Mouse (Mus musculus): Measurements from ENCODE around the gene Sept10. TPM values are rescaled to one million over a fixed set of nuclear protein-coding genes. Genes with fewer than 3 reads are reported as not detected.
A peak's percentile ranks its signal among the peaks of the same experiment; 100 is the strongest.

The Sept10 gene
- polyA plus RNA-seq, 1 experiment, result 30.1 TPM

GRCm38 (mm10) chr10:59194891-59195290 lies 26.8 kb downstream of the Sept10 start:
- Histone ChIP-seq H3K4me1 (ENCODE audit: control insufficient read depth, insufficient read depth, low read length) (no peaks in the 10 kb centered on the region), H3K27ac (ENCODE audit: insufficient read depth, low read length) (no peak overlapping the region), H3K4me3 (ENCODE audit: insufficient read depth, low read length) (no peak overlapping the region)
- TF ChIP-seq CTCF (IDR thresholded peaks at IDR 0.05; ENCODE audit: borderline replicate concordance, insufficient read depth, low read length) (no peak), POLR2A (IDR thresholded peaks at IDR 0.05; ENCODE audit: low read depth, low read length) (no peak)

DNA sequence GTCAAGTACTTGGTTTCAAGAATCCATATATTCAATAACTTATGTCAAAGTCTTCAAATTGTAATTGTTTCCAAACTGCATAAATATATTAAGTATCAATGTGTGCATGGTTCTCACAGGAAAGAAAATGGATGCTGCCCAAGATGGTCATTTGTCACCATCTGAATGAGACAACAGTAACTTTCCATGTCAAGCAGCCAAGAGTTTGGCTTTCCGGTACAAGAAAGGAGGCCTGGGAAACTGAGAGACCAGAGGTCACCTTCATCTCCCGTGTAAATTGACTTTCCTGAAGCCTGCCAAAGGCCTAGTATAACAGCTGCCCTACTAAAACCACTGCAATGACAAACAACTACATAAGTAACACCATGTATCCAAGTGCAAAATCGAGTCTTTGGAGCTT lies 39.3 kb downstream of the Sept10 start:
- H3K4me1 ChIP-seq (ENCODE audit: control insufficient read depth, insufficient read depth, low read length), result no peaks in the 10 kb centered on the region
- TF ChIP-seq POLR2A (IDR thresholded peaks at IDR 0.05; ENCODE audit: low read depth, low read length) (no peak), CTCF (IDR thresholded peaks at IDR 0.05; ENCODE audit: borderline replicate concordance, insufficient read depth, low read length) (no peak)
- no peak overlapping the region for H3K4me3 ChIP-seq (ENCODE audit: insufficient read depth, low read length)
- no peak overlapping the region for H3K27ac ChIP-seq (ENCODE audit: insufficient read depth, low read length)

DNA sequence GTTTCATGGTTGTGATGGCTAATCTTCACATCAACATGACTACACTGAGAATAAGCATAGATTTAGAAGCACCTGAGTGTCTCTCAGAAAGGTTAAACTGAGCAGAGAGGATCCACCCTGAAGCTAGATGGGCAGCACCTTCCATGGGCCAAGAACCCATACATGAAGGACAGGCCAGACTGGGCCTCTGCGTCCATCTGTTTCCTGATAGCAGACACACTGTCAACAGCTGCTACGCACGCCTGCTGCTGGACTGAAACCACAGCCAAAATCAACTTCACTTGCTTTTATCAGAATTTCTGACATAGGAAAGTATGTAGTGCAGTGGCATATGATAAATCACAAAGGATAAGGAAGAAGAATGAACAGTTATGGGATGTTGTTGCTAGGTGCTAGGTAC lies 42.0 kb downstream of the Sept10 start:
- Histone ChIP-seq H3K4me1 (ENCODE audit: control insufficient read depth, insufficient read depth, low read length) (no peaks in the 10 kb centered on the region), H3K4me3 (ENCODE audit: insufficient read depth, low read length) (no peak overlapping the region), H3K27ac (ENCODE audit: insufficient read depth, low read length) (no peak overlapping the region)
- TF ChIP-seq CTCF (IDR thresholded peaks at IDR 0.05; ENCODE audit: borderline replicate concordance, insufficient read depth, low read length), result no peak
- no peak for TF ChIP-seq POLR2A (IDR thresholded peaks at IDR 0.05; ENCODE audit: low read depth, low read length)

- Histone ChIP-seq H3K27ac (ENCODE audit: insufficient read depth, low read length) (no peak overlapping the region), H3K4me1 (ENCODE audit: control insufficient read depth, insufficient read depth, low read length) (no peaks in the 10 kb centered on the region), H3K4me3 (ENCODE audit: insufficient read depth, low read length) (no peak overlapping the region)
- no peak for TF ChIP-seq CTCF (IDR thresholded peaks at IDR 0.05; ENCODE audit: borderline replicate concordance, insufficient read depth, low read length)
- TF ChIP-seq POLR2A (IDR thresholded peaks at IDR 0.05; ENCODE audit: low read depth, low read length), result no peak
Measured at GRCm38 (mm10) chr10:59172539-59172938, 49.1 kb downstream of the Sept10 start.

- Histone ChIP-seq H3K27ac (ENCODE audit: insufficient read depth, low read length) (no peak overlapping the region), H3K4me1 (ENCODE audit: control insufficient read depth, insufficient read depth, low read length) (no peaks in the 10 kb centered on the region), H3K4me3 (ENCODE audit: insufficient read depth, low read length) (no peak overlapping the region)
- no peak for TF ChIP-seq CTCF (IDR thresholded peaks at IDR 0.05; ENCODE audit: borderline replicate concordance, insufficient read depth, low read length)
- TF ChIP-seq POLR2A (IDR thresholded peaks at IDR 0.05; ENCODE audit: low read depth, low read length), result no peak
Measured at GRCm38 (mm10) chr10:59171042-59171441, 50.6 kb downstream of the Sept10 start.

DNA sequence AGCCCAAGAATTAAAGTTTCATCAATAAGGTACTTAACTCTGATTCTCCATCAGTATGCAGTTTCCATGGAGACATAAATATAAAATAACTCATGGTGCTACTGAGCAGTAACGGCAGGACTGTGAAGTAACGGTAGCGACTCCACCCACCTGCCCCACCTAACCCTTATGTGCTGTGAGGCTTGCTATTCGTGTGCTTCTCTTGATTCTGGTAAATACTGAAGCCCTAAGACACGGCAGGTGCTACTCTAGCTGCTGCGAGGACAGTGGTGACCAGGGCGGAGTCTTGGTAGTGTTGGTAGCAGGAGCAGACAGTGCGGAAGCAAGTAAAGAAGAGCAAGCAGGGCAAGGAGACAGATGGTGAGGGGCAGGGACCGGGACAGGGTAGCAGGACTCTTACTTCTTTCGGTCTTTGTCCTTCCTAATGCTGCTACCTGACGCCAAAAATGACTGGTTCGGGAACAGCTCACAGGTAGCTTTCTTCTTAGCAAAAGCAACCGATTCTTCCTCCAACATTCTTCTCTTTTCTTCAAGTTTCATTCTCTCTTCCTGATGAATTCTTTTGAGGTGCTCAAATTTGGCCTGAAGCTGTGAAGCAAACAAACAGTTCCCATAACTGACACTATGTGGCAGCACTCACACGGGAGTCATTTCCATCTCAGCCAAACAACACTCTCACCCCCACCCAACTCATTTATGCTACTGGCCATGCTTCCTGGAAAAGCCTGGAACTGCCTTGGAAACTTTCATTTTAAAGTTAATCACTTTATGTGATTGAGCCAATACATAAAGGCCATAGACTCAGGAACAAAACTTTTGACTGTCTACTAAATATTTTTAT lies 55.3 kb downstream of the Sept10 start:
- Histone ChIP-seq H3K27ac (ENCODE audit: insufficient read depth, low read length) (no peak overlapping the region), H3K4me3 (ENCODE audit: insufficient read depth, low read length) (no peak overlapping the region), H3K4me1 (ENCODE audit: control insufficient read depth, insufficient read depth, low read length) (no peaks in the 10 kb centered on the region)
- TF ChIP-seq CTCF (IDR thresholded peaks at IDR 0.05; ENCODE audit: borderline replicate concordance, insufficient read depth, low read length) (peak; percentile 43; the same call in 1 of the 2 replicates), POLR2A (IDR thresholded peaks at IDR 0.05; ENCODE audit: low read depth, low read length) (no peak)

DNA sequence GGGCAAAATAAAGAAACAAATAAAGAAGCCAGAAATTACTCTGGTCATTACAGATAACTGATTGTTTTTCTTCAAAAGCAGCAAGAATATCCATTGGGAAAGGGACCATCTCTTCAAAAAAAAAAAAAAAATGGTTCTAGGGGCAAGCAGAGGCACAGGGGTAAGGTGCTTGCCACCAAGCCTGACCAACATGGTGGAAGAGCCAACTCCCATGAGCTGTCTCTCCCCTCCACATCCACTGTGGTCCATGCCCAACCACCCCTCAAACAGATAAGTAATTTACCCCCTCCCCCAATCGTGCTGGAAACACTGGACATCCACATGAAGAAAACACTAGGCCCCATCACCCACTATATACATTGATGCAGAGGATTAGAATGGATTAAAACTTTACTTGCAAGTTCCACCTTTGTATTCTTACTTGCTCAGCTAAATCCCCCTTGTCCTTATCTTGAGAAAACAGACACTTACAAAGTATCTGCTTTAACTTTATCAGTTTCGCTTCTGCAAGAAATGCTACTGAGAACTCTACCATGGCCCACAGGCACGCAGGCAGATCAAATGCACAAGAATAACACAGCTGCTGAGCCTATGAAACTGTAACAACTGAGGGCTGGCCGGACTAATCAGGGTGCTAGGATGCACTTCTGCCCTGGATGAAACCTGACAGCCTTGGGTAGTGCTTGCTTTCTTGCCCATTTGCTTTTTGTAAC lies 59.3 kb downstream of the Sept10 start:
- H3K4me3 ChIP-seq (ENCODE audit: insufficient read depth, low read length), result no peak overlapping the region
- H3K4me1 ChIP-seq (ENCODE audit: control insufficient read depth, insufficient read depth, low read length), result no peaks in the 10 kb centered on the region
- H3K27ac ChIP-seq (ENCODE audit: insufficient read depth, low read length), result no peak overlapping the region
- no peak for TF ChIP-seq CTCF (IDR thresholded peaks at IDR 0.05; ENCODE audit: borderline replicate concordance, insufficient read depth, low read length)
- no peak for TF ChIP-seq POLR2A (IDR thresholded peaks at IDR 0.05; ENCODE audit: low read depth, low read length)

DNA sequence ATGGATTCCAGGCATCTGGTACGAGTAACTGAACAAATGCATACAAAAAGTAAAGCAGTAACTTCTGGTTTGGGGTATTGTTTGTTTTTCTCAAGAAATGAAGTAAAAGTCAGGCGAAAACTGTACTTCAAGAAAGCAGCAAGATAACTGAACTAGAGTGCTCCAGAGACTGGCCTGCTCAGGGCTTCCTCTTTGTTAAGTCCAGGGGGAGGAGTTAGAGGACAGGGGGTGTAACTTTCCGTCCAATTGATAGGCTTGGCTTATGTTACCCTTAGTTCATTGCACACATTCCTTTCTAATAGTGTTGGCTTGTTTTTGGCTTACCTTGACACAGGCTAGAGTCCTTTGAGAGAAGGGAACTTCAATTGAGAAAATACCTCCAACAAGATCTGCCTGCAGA lies 63.0 kb downstream of the Sept10 start:
- Histone ChIP-seq H3K4me1 (ENCODE audit: control insufficient read depth, insufficient read depth, low read length) (no peaks in the 10 kb centered on the region), H3K27ac (ENCODE audit: insufficient read depth, low read length) (no peak overlapping the region), H3K4me3 (ENCODE audit: insufficient read depth, low read length) (no peak overlapping the region)
- TF ChIP-seq CTCF (IDR thresholded peaks at IDR 0.05; ENCODE audit: borderline replicate concordance, insufficient read depth, low read length), result no peak
- TF ChIP-seq POLR2A (IDR thresholded peaks at IDR 0.05; ENCODE audit: low read depth, low read length), result no peak

DNA sequence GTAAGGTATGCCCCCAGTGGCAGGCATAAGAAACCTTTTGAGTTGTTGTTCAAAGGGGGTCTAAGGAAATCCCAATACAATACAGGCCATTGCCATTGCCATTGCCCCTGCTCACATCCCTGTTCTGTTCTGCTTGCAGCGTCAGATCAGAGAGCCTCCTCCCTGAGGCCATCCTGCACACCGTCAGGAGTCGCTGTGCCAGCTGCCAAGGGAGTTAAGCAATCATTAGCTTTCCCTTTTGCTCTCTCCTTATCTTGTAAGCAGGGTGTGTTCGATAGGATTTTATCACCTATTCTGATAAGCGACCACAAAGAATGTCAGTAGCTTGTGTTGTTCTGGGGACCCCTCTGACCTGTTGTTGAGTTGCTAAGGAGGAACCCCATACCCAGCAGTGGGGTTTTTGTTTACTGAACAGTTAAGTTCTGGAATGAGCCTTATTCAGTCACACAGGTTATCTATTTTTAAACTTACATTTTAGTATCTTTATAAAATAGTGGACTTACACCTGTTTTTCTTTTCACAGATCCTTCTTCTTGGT lies 69.0 kb downstream of the Sept10 start:
- Histone ChIP-seq H3K4me1 (ENCODE audit: control insufficient read depth, insufficient read depth, low read length) (no peaks in the 10 kb centered on the region), H3K27ac (ENCODE audit: insufficient read depth, low read length) (no peak overlapping the region), H3K4me3 (ENCODE audit: insufficient read depth, low read length) (no peak overlapping the region)
- TF ChIP-seq POLR2A (IDR thresholded peaks at IDR 0.05; ENCODE audit: low read depth, low read length), result no peak
- no peak for TF ChIP-seq CTCF (IDR thresholded peaks at IDR 0.05; ENCODE audit: borderline replicate concordance, insufficient read depth, low read length)

Measured in embryonic fibroblast, embryonic 13.5 days (primary cell).